Mouse (Mus musculus): ENCODE results near the gene Smtn.
A peak's percentile ranks its signal among the peaks of the same experiment; 100 is the strongest.

Gene Smtn

DNA sequence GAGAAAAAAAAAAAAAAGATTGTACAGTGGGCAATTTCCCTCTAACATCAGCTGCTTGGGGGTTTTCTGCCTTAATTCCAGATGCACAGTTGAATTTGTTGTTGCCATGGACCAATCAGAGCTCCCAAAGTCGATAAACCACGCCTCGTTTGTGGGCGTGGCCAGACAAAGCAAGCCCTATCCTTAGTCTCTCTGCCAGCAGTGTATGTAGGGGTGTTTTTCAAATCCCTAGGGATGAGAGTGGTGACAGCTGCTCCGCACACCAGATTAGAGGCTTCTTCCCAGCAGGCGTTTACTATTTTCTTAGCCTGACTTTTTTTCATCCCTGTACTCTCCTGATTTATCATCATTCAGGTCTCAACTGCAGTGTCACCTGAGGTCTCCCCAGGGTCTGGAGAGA is 7.6 kb upstream of the Smtn start:
- peak; percentile 69 for DNase-seq (ENCODE audit: low read depth, low spot score)

DNA sequence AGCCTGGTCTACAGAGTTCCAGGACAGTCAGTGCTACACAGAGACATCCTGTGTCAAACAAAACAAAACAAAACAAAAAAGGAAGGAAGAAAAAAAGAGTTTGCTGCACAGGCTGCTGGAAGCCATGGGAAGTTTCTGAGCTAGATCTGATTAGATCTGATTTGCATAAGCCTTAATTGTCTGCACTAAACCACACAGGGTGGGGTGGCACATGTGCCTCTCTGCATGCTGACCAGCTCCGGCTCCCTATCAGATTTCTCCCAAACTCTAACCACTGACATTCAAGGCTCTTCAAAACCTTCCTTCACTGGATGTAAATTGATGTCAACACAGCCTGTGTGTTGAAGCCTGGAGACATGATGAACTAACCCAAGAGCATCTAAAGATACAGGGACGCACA is 6.6 kb upstream of the Smtn start:
- no peak for DNase-seq (ENCODE audit: low read depth, low spot score)

DNA sequence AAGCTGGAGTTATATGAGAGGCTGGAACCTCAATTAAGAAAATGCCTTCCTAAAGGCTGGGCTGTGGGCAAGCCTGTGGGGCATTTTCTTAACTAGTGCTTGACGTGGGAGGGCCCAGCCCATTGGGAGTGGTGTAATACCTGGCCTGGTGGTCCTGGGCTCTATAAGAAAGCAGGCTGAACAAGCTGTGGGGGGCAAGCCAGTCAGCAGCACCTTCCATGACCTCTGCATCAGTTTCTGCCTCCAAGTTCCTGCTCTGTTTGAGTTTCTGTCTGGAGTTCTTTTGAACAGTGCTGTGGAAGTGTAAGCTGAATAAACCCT is 5.8 kb upstream of the Smtn start:
- no peak for DNase-seq (ENCODE audit: low read depth, low spot score)

- peak; percentile 53 for DNase-seq (ENCODE audit: low read depth, low spot score)
Observed at GRCm38 (mm10) chr11:3545531-3546241, 5.3 kb upstream of the Smtn start.

GRCm38 (mm10) chr11:3544409-3544808 is 4.0 kb upstream of the Smtn start:
- no peak for DNase-seq (ENCODE audit: low read depth, low spot score)

- DNase-seq (ENCODE audit: low read depth, low spot score): peak; percentile 62
Observed at GRCm38 (mm10) chr11:3543001-3543400, 2.6 kb upstream of the Smtn start.

GRCm38 (mm10) chr11:3541932-3542331 is 1.5 kb upstream of the Smtn start:
- peak; percentile 24 for DNase-seq (ENCODE audit: low read depth, low spot score)

DNA sequence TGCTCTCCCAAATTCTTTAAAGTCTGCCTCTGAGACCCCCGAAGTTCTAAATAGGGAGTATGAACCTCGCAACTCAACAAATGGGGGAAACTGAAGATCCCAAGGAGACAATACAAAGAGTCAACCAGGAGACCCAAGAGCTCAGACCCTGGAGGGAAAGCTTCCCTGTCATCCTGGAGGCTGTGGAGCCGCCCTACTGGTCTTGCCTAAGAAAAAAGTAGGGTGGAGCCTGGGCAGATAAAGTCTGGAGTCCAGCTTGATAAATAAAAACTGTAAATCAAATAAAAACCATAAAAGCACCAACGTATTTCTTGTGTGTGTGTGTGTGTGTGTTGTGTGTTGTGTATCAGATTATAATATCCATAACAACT is 601 bp downstream of the Smtn start:
- DNase-seq (ENCODE audit: low read depth, low spot score): no peak

- peak; percentile 96 for DNase-seq (ENCODE audit: low read depth, low spot score)
Observed at GRCm38 (mm10) chr11:3539111-3539825, 1.1 kb downstream of the Smtn start.

DNA sequence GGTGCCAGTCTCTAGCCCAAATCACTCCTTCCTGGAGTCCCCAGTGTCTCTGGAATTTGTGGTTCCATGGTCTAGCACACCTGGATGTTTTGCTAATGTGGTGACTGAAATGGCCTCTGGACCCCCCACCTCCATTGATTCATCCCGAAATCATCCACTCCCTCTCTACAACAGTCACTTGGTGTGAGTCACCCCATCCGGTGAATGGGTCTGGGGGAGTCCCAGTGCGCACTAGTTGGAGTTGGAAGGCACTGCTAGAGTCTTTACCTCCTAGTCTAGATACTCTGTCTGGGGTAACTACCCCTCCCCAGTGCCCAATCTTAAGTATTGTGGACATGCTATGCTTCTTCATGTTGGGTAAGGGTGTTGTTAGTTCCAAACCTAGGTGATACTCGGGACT is 2.1 kb downstream of the Smtn start:
- no peak for DNase-seq (ENCODE audit: low read depth, low spot score)

DNA sequence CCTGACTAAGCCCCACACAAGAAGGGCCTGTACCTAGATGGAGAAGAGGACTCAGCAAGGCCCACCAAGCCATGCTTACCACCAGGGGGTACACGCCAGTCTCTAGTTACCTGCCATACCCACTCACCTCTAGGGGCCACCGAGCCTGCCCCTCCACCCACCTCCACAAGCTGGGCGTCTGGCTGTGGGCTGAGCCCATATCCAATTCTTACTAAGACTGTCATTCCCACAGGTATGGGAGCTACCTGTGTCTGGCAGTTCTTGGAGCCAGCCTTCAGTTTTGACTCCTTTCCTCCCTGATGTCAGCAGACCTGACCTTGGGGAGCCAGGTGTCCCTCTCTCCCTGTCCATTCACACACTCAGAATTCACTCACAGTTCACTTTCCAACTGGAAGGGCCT is 2.7 kb downstream of the Smtn start:
- DNase-seq (ENCODE audit: low read depth, low spot score): no peak

GRCm38 (mm10) chr11:3536745-3537333 is 3.6 kb downstream of the Smtn start:
- no peak for DNase-seq (ENCODE audit: low read depth, low spot score)

DNA sequence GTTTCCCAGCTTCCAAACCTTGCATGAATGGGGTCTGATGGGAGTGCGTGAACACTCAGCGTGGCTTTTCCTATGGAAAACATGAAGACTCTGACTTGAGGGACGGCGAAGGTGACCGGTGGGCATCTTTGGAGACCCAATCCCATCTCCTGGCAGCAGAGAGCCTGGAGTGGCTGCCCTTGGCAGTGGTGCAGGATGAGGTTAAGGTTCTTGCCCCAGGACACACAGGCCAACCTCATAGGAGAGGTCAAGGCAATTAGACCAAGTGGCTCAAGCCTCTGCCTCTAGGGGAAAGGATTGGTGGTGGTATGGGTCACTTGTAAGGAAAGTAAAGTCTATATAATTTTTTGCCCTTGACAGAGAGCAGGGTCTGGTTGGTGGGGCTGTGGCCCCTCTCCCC is 4.3 kb downstream of the Smtn start:
- no peak for DNase-seq (ENCODE audit: low read depth, low spot score)

GRCm38 (mm10) chr11:3535406-3535986 is 4.9 kb downstream of the Smtn start:
- peak; percentile 82 for DNase-seq (ENCODE audit: low read depth, low spot score)

DNA sequence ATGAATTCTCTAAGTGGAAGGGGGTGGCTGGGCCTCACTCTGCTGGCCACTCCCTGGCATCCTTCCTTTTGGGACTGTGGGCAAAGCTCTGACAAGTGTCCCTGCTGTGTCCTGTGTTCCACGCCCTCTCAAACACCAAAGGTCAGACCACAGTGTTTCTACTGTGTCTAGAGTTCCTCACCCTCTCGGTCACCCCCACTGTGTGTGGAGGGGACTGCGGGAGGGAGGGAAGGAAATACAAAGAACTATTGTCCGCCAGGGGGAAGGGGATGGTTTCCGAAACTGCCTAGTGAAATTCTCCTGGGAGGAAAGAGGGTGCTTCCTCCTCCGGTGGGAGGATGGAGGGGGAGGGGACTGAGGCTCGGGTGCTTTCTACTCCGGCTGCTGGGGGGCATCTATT is 5.5 kb downstream of the Smtn start:
- DNase-seq (ENCODE audit: low read depth, low spot score): no peak

DNA sequence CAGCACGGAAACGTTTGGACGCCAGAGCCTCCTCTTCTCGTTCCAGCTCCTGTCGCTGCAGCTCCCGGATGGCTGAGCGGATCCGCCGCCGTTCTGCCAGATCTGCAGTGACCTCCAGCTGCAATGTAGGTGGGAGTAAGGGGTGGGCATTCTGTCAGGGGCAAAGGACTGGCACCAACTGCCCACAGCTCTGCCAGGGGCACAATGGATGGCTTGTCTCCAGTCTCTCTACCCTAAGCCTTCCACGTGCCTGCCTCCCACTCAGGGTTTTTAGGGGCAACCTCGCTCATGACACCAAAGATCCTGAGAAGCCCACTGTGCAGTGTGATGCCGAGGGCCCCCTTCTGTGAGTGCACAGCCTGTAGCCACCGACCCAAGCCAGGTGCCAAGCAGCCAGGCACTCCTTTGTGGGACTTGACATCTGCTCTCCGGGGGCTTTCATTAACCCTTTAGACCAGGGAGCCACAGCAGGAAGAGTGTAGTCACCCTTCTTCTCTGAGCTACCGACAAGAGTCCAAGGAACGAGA is 6.9 kb downstream of the Smtn start:
- DNase-seq (ENCODE audit: low read depth, low spot score): no peak

- no peak for DNase-seq (ENCODE audit: low read depth, low spot score)
Observed at GRCm38 (mm10) chr11:3532101-3532931, 8.1 kb downstream of the Smtn start.

DNA sequence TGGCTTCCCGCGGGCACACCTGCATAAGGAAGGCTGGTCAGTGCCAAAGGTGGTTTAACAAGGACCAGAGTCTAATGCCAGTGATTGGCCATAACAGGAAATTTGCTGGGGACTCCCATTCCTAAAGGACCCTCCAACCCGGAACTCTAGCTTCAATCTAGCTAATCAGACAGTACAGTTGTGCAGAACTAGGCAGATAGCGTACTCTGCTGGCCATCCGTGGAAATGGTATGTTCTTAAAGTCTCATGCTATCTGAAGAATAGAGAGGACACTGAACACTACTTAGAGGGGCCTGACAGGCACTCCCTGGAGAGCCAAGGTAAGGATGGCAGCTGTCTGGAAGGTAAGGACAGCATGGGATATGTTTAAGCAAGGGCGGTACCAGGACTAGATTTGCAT is 8.8 kb downstream of the Smtn start:
- DNase-seq (ENCODE audit: low read depth, low spot score): peak; percentile 37

GRCm38 (mm10) chr11:3530731-3531130 is 9.7 kb downstream of the Smtn start:
- DNase-seq (ENCODE audit: low read depth, low spot score): no peak

- no peak for DNase-seq (ENCODE audit: low read depth, low spot score)
Observed at GRCm38 (mm10) chr11:3529476-3530252, 10.7 kb downstream of the Smtn start.

DNA sequence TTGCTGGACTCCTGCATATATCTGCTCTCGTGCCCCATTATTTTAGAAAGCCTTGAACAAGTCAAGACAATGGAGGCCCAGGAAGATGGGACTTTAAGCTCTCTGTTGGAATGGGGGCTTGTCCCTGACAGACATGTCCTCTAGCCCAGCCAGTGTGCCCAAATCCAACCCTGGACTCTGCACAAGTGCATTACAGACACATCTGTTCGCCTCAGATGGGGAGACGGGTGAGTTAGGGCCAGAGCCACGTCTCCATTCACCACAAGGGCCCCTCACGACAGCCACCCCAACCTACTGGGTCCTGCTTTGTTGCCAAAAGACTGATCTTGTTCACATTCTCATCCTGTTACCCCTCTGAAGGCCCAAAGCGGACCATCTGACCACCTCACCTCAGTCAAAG is 12.2 kb downstream of the Smtn start:
- DNase-seq (ENCODE audit: low read depth, low spot score): no peak

Measured in A20 (cell line).